Mouse (Mus musculus): ENCODE data around the gene 4930432K21Rik. TPM values are rescaled to one million over a fixed set of nuclear protein-coding genes. Genes with fewer than 3 reads are reported as not detected.

Gene 4930432K21Rik
- total and polyA plus RNA-seq, 3 experiments, result 0.09 TPM; not detected in 2

DNA sequence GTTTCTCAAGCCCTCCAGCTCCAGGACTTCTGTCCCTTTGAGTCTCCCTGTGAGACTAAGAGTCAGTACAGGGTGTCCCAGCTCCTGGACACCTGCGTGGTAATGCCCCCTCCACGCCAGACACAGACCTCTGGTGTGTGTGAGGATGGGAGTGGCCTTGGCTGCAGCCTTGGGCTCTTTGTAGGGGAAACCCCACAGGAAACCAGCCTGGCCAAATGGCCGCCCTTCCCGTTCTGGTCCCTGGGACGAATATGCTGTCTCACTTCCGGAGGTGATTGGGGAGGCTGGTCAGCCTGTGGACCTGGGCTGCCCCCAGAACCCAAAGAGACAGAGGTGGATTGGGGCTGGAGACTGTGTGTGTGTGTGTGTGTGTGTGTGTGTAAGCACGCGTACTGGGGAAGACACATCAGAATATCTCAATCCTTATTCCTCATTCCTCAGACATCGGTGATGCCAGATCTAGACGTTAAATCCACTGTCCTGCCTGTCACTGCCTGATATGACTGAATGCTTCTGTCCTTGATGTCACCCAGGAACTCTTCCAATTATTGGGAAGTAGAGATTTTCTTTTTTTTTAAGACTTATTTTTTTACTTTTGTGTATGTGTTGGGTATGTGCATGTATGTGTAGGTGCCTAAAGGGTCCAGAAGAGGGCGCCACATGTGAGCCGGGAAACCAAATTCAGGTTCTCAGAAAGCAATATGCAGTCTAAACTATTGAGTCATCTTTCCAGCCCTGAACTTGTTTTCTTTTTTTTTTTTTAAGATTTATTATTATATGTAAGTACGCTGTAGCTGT, 56.3 kb downstream of the 4930432K21Rik start:
- in situ Hi-C loops (cut with MboI; ENCODE audit: low pct_ligation_motif_present, low pct_unique_long_range_greater_than_20kb, low sequenced_read_pairs) (loop anchor here (25.0 kb wide), 1 partner anchor 158 kb away; no protein-coding TSS in a partner anchor), dilution Hi-C loops (cut with MboI; ENCODE audit: extremely low pct_ligation_motif_present, extremely low pct_unique_long_range_greater_than_20kb, low sequenced_read_pairs) (no loop called here)
- peaks cover 28% of the 10 kb centered on the region for H3K79me2 ChIP-seq (replicated peaks; ENCODE audit: control insufficient read depth, extremely low read depth, insufficient read depth, poor library complexity, severe bottlenecking)
- peak; percentile 68 for DNase-seq (ENCODE audit: extremely low read depth)
- H3K27me3 ChIP-seq (replicated peaks), result no peaks in the 10 kb centered on the region
- TF ChIP-seq KAT2A (IDR thresholded peaks at IDR 0.05; ENCODE audit: insufficient replicate concordance, low read length) (0 out of 2 replicates have a peak, but pooled peaks have one; percentile 43), MEF2A (IDR thresholded peaks at IDR 0.05; ENCODE audit: borderline replicate concordance, low read depth, low read length) (no peak), CTCF (conservative IDR thresholded peaks at IDR 0.05 in 1 of 2, IDR thresholded peaks at IDR 0.05 in 1 of 2; ENCODE audit: low read depth in 2 of 2, low read length in 2 of 2) (peak; percentile 35 to 62; a peak in 3 of 4 replicates), ZKSCAN1 (IDR thresholded peaks at IDR 0.05; ENCODE audit: borderline replicate concordance, low read depth, low read length) (no peak), USF2 (conservative IDR thresholded peaks at IDR 0.05; ENCODE audit: low read depth, low read length) (no peak), RAD21 (IDR thresholded peaks at IDR 0.05; ENCODE audit: low read depth, low read length) (no peak), USF1 (IDR thresholded peaks at IDR 0.05; ENCODE audit: low read depth, low read length) (no peak), IRF4 (IDR thresholded peaks at IDR 0.05; ENCODE audit: low read depth, low read length) (peak; percentile 48; the same call in 1 of the 2 replicates), EP300 (IDR thresholded peaks at IDR 0.05; ENCODE audit: low read length) (peak; percentile 17), E2F4 (IDR thresholded peaks at IDR 0.05; ENCODE audit: insufficient replicate concordance, low read depth, low read length) (no peak), SIN3A (IDR thresholded peaks at IDR 0.05; ENCODE audit: low read length) (0 out of 2 replicates have a peak, but pooled peaks have one; percentile 8), MAZ (IDR thresholded peaks at IDR 0.05; ENCODE audit: low read depth, low read length) (no peak), ZMIZ1 (IDR thresholded peaks at IDR 0.05; ENCODE audit: low read depth, low read length) (peak; percentile 65; the same call in 1 of the 2 replicates), MAX (IDR thresholded peaks at IDR 0.05; ENCODE audit: low read length) (peak; percentile 15; the same call in 1 of the 2 replicates), NELFE (IDR thresholded peaks at IDR 0.05; ENCODE audit: low read depth, low read length) (peak; percentile 38; the same call in 1 of the 2 replicates), RCOR1 (conservative IDR thresholded peaks at IDR 0.05; ENCODE audit: low read depth, low read length) (peak; percentile 59; the same call in 1 of the 2 replicates), CHD2 (IDR thresholded peaks at IDR 0.05; ENCODE audit: low read length) (0 out of 2 replicates have a peak, but pooled peaks have one; percentile 10), HCFC1 (IDR thresholded peaks at IDR 0.05; ENCODE audit: low read depth, low read length) (0 out of 2 replicates have a peak, but pooled peaks have one; percentile 30), CHD1 (IDR thresholded peaks at IDR 0.05; ENCODE audit: low read depth, low read length) (peak; percentile 56; the same call in 1 of the 2 replicates), TBP (conservative IDR thresholded peaks at IDR 0.05; ENCODE audit: low read depth, low read length) (peak; percentile 41; the same call in 1 of the 2 replicates), MAFK (IDR thresholded peaks at IDR 0.05; ENCODE audit: insufficient replicate concordance, low read length) (peak; percentile 65; the same call in 1 of the 2 replicates), MYC (IDR thresholded peaks at IDR 0.05; ENCODE audit: low read depth, low read length) (no peak), ZC3H11A (IDR thresholded peaks at IDR 0.05; ENCODE audit: low read depth, low read length) (no peak), UBTF (IDR thresholded peaks at IDR 0.05; ENCODE audit: low read depth, low read length) (no peak), BHLHE40 (IDR thresholded peaks at IDR 0.05; ENCODE audit: low read depth, low read length) (no peak; the same call in 1 of the 2 replicates), ELF1 (IDR thresholded peaks at IDR 0.05; ENCODE audit: low read depth, low read length) (peak; percentile 78), POLR2A (IDR thresholded peaks at IDR 0.05; ENCODE audit: low read depth, low read length) (peak; percentile 54; the same call in 1 of the 2 replicates), TCF12 (IDR thresholded peaks at IDR 0.05; ENCODE audit: low read depth, low read length) (no peak; the same call in 1 of the 2 replicates), ZNF384 (IDR thresholded peaks at IDR 0.05; ENCODE audit: low read depth, low read length) (peak; percentile 58; the same call in 1 of the 2 replicates), ETS1 (conservative IDR thresholded peaks at IDR 0.05; ENCODE audit: low read depth, low read length) (peak; percentile 64), MXI1 (IDR thresholded peaks at IDR 0.05; ENCODE audit: low read depth, low read length) (peak; percentile 33; the same call in 1 of the 2 replicates)
- peak overlapping the region; percentile 94 for H3K27ac ChIP-seq (ENCODE audit: insufficient read depth, low read depth)
- H3K4me2 ChIP-seq (ENCODE audit: insufficient read depth, low read depth, poor library complexity, severe bottlenecking), result peak overlapping the region; percentile 84
- peak overlapping the region; percentile 93 for H3K9ac ChIP-seq (ENCODE audit: insufficient read depth, low read depth)
- H3K4me1 ChIP-seq (ENCODE audit: control insufficient read depth in 1 of 2, insufficient read depth in 2 of 2), result peaks cover 20 to 62% of the 10 kb centered on the region in 2 experiments
- peaks cover 22 to 43% of the 10 kb centered on the region in 2 experiments for H3K36me3 ChIP-seq (replicated peaks in 1 of 2; ENCODE audit: control insufficient read depth in 1 of 2, insufficient read depth in 1 of 2, low read length in 1 of 2)
- H3K4me3 ChIP-seq (replicated peaks in 1 of 3; ENCODE audit: low read depth in 2 of 3, low read length in 2 of 3, poor library complexity in 1 of 3), result peak overlapping the region; percentile 26 to 96 (median 82)
- H3K9me3 ChIP-seq (replicated peaks; ENCODE audit: low read length), result no peaks in the 10 kb centered on the region
